Mouse (Mus musculus) spleen, postnatal 36 days (tissue): ENCODE results near the gene Adgrg2.

ENCODE experiments used
- DNase-seq, 2 experiments: peaks; one replicate each; pipeline ENCODE4 v3.0.0; 2022; ENCODE audit warnings: low spot score in 2 of 2, mixed read lengths in 1 of 2

The Adgrg2 gene

GRCm38 (mm10) chrX:160502048-160503041, 111.9 kb downstream of the Adgrg2 start, which contains the start of gene Phka2:
Phka2 (plus strand) TSS chrX:160502166.
- peak; percentile 81 to 82 for DNase-seq

GRCm38 (mm10) chrX:160509046-160509445, 118.6 kb downstream of the Adgrg2 start:
- no peak for DNase-seq

- DNase-seq, result no peak
These were observed 119.7 kb downstream of the Adgrg2 start for GRCm38 (mm10) chrX:160510197-160510596.

- no peak for DNase-seq
These were observed 125.5 kb downstream of the Adgrg2 start for GRCm38 (mm10) chrX:160516027-160516426.

- no peak for DNase-seq
These were observed 152.3 kb downstream of the Adgrg2 start for GRCm38 (mm10) chrX:160542772-160543171.
